Mouse (Mus musculus): ENCODE data around the gene Cfdp1. TPM values are rescaled to one million over a fixed set of nuclear protein-coding genes. Genes with fewer than 3 reads are reported as not detected.
A peak's percentile ranks its signal among the peaks of the same experiment; 100 is the strongest.

Cfdp1 gene
- polyA plus RNA-seq, 1 experiment from 2014 or later, result 203 TPM

- Histone ChIP-seq H3K9me3 (ENCODE audit: control insufficient read depth, low read length) (no peaks in the 10 kb centered on the region), H3K4me2 (ENCODE audit: low read depth, low read length) (no peak overlapping the region), H3K36me3 (ENCODE audit: control insufficient read depth, insufficient read depth, low read length) (peaks cover 65% of the 10 kb centered on the region), H3K27me3 (replicated peaks; ENCODE audit: control insufficient read depth, insufficient read depth, low read length) (no peaks in the 10 kb centered on the region), H3K27ac (replicated peaks; ENCODE audit: low read depth, low read length) (no peak overlapping the region), H3K4me1 (ENCODE audit: control insufficient read depth, insufficient read depth, low read length) (no peaks in the 10 kb centered on the region), H3K9ac (ENCODE audit: low read depth, low read length) (no peak overlapping the region), H3K4me3 (ENCODE audit: low read depth, low read length) (no peak overlapping the region)
- WGBS, result 55% methylated on average over 1 of the region's 1 CpGs
- DNase-seq (ENCODE audit: low spot score) (no peak), ATAC-seq (ENCODE audit: low read depth) (no peak)
Measured at GRCm38 (mm10) chr8:111835540-111835939, 18.6 kb downstream of the Cfdp1 start.

GRCm38 (mm10) chr8:111834011-111834410, 20.1 kb downstream of the Cfdp1 start:
- Histone ChIP-seq H3K36me3 (ENCODE audit: control insufficient read depth, insufficient read depth, low read length) (peaks cover 67% of the 10 kb centered on the region), H3K9me3 (ENCODE audit: control insufficient read depth, low read length) (no peaks in the 10 kb centered on the region), H3K27ac (replicated peaks; ENCODE audit: low read depth, low read length) (no peak overlapping the region), H3K4me1 (ENCODE audit: control insufficient read depth, insufficient read depth, low read length) (no peaks in the 10 kb centered on the region), H3K4me3 (ENCODE audit: low read depth, low read length) (no peak overlapping the region), H3K4me2 (ENCODE audit: low read depth, low read length) (no peak overlapping the region), H3K9ac (ENCODE audit: low read depth, low read length) (no peak overlapping the region), H3K27me3 (replicated peaks; ENCODE audit: control insufficient read depth, insufficient read depth, low read length) (no peaks in the 10 kb centered on the region)
- no peak for ATAC-seq (ENCODE audit: low read depth)
- WGBS, result 47% methylated on average over 6 of the region's 6 CpGs
- DNase-seq (ENCODE audit: low spot score), result no peak

DNA sequence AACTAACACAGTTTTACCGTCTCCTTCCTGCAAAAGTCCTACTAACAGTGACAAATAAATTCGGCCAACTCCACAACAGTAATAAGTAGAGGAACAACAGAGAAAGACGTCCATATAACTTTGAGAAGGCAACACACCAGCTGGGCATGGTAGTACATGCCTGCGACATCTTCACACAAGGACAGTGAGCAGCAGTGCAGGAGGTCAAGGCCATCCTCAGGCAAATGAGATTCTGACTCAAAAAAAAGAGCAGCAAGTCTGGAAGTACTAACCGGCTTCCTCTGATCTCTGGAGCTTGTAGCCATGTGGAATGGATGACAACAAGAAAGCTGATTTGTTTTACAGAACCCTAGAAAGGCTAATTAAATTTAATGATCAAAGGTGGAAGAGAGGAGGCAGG, 21.1 kb downstream of the Cfdp1 start:
- ATAC-seq (ENCODE audit: low read depth) (no peak), DNase-seq (ENCODE audit: low spot score) (no peak)
- WGBS, result 68% methylated on average over 5 of the region's 5 CpGs
- H3K4me3 ChIP-seq (ENCODE audit: low read depth, low read length), result no peak overlapping the region
- no peaks in the 10 kb centered on the region for H3K4me1 ChIP-seq (ENCODE audit: control insufficient read depth, insufficient read depth, low read length)
- H3K27me3 ChIP-seq (replicated peaks; ENCODE audit: control insufficient read depth, insufficient read depth, low read length), result no peaks in the 10 kb centered on the region
- H3K27ac ChIP-seq (replicated peaks; ENCODE audit: low read depth, low read length), result no peak overlapping the region
- H3K4me2 ChIP-seq (ENCODE audit: low read depth, low read length), result no peak overlapping the region
- H3K36me3 ChIP-seq (ENCODE audit: control insufficient read depth, insufficient read depth, low read length), result peaks cover 66% of the 10 kb centered on the region
- H3K9ac ChIP-seq (ENCODE audit: low read depth, low read length), result no peak overlapping the region
- H3K9me3 ChIP-seq (ENCODE audit: control insufficient read depth, low read length), result no peaks in the 10 kb centered on the region

GRCm38 (mm10) chr8:111831996-111832395, 22.1 kb downstream of the Cfdp1 start:
- no peaks in the 10 kb centered on the region for H3K9me3 ChIP-seq (ENCODE audit: control insufficient read depth, low read length)
- no peaks in the 10 kb centered on the region for H3K27me3 ChIP-seq (replicated peaks; ENCODE audit: control insufficient read depth, insufficient read depth, low read length)
- H3K4me3 ChIP-seq (ENCODE audit: low read depth, low read length), result no peak overlapping the region
- H3K4me1 ChIP-seq (ENCODE audit: control insufficient read depth, insufficient read depth, low read length), result no peaks in the 10 kb centered on the region
- H3K4me2 ChIP-seq (ENCODE audit: low read depth, low read length), result no peak overlapping the region
- 66% methylated on average over 4 of the region's 4 CpGs for WGBS
- H3K36me3 ChIP-seq (ENCODE audit: control insufficient read depth, insufficient read depth, low read length), result peaks cover 63% of the 10 kb centered on the region
- no peak for ATAC-seq (ENCODE audit: low read depth)
- DNase-seq (ENCODE audit: low spot score), result no peak
- no peak overlapping the region for H3K9ac ChIP-seq (ENCODE audit: low read depth, low read length)
- H3K27ac ChIP-seq (replicated peaks; ENCODE audit: low read depth, low read length), result no peak overlapping the region

DNA sequence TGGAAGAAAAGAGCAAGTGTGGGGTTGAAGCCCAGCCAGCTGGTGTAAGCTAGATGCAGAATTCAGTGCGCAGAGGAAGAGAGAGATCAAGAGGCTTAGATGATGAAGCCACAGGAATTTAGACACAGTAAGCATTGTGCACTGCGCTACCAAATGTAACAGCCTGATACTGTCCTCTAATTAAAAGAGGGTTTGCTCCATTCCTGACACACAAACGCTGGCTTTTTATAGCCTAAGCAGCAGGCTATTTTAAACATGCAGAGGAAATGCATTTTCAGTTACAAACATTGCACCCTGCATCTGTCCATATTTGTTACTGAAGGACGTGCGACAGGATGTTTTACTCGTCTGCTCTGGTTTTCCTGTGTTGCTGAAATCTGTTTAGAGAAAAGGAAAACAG, 25.5 kb downstream of the Cfdp1 start:
- 61% methylated on average over 6 of the region's 6 CpGs for WGBS
- no peak overlapping the region for H3K4me3 ChIP-seq (ENCODE audit: low read depth, low read length)
- no peak overlapping the region for H3K4me2 ChIP-seq (ENCODE audit: low read depth, low read length)
- ATAC-seq (ENCODE audit: low read depth), result peak; percentile 84; the same call in 1 of the 2 replicates
- H3K4me1 ChIP-seq (ENCODE audit: control insufficient read depth, insufficient read depth, low read length), result no peaks in the 10 kb centered on the region
- H3K9me3 ChIP-seq (ENCODE audit: control insufficient read depth, low read length), result no peaks in the 10 kb centered on the region
- no peaks in the 10 kb centered on the region for H3K27me3 ChIP-seq (replicated peaks; ENCODE audit: control insufficient read depth, insufficient read depth, low read length)
- peak; percentile 72 for DNase-seq (ENCODE audit: low spot score)
- H3K27ac ChIP-seq (replicated peaks; ENCODE audit: low read depth, low read length), result peak overlapping the region; percentile 28
- no peak overlapping the region for H3K9ac ChIP-seq (ENCODE audit: low read depth, low read length)
- peaks cover 77% of the 10 kb centered on the region for H3K36me3 ChIP-seq (ENCODE audit: control insufficient read depth, insufficient read depth, low read length)

- H3K4me2 ChIP-seq (ENCODE audit: low read depth, low read length), result no peak overlapping the region
- H3K4me3 ChIP-seq (ENCODE audit: low read depth, low read length), result no peak overlapping the region
- no peak overlapping the region for H3K27ac ChIP-seq (replicated peaks; ENCODE audit: low read depth, low read length)
- peaks cover 82% of the 10 kb centered on the region for H3K36me3 ChIP-seq (ENCODE audit: control insufficient read depth, insufficient read depth, low read length)
- DNase-seq (ENCODE audit: low spot score), result peak; percentile 33
- 70% methylated on average over 6 of the region's 6 CpGs for whole genome bisulfite sequencing
- H3K27me3 ChIP-seq (replicated peaks; ENCODE audit: control insufficient read depth, insufficient read depth, low read length), result no peaks in the 10 kb centered on the region
- H3K9ac ChIP-seq (ENCODE audit: low read depth, low read length), result no peak overlapping the region
- H3K9me3 ChIP-seq (ENCODE audit: control insufficient read depth, low read length), result no peaks in the 10 kb centered on the region
- H3K4me1 ChIP-seq (ENCODE audit: control insufficient read depth, insufficient read depth, low read length), result no peaks in the 10 kb centered on the region
- no peak for ATAC-seq (ENCODE audit: low read depth)
Measured at GRCm38 (mm10) chr8:111825219-111825618, 28.9 kb downstream of the Cfdp1 start.

- WGBS, result 95% methylated on average over 5 of the region's 5 CpGs
- no peak for DNase-seq (ENCODE audit: low spot score)
- H3K27ac ChIP-seq (replicated peaks; ENCODE audit: low read depth, low read length), result no peak overlapping the region
- H3K9ac ChIP-seq (ENCODE audit: low read depth, low read length), result no peak overlapping the region
- ATAC-seq (ENCODE audit: low read depth), result no peak
- no peak overlapping the region for H3K4me2 ChIP-seq (ENCODE audit: low read depth, low read length)
- H3K4me3 ChIP-seq (ENCODE audit: low read depth, low read length), result no peak overlapping the region
- H3K27me3 ChIP-seq (replicated peaks; ENCODE audit: control insufficient read depth, insufficient read depth, low read length), result no peaks in the 10 kb centered on the region
- H3K9me3 ChIP-seq (ENCODE audit: control insufficient read depth, low read length), result no peaks in the 10 kb centered on the region
- H3K4me1 ChIP-seq (ENCODE audit: control insufficient read depth, insufficient read depth, low read length), result no peaks in the 10 kb centered on the region
- H3K36me3 ChIP-seq (ENCODE audit: control insufficient read depth, insufficient read depth, low read length), result peaks cover 81% of the 10 kb centered on the region
Measured at GRCm38 (mm10) chr8:111824334-111824733, 29.8 kb downstream of the Cfdp1 start.

DNA sequence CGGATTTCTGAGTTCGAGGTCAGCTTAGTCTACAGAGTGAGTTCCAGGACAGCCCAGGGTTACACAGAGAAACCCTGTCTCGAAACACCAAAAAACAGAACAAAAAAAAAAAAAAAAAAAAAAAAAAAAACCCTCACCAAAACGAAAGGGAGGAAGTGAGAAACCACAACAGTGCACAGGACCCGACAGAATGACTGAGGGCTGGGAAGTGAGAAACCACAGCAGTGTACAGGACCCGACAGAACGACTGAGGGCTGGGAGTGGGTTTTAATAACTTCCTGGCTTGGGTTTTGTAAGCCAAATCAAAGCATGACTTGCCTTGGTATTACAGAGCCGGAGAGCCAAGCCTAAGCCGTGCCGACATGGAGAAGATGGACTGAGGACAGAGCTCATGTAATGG, 32.9 kb downstream of the Cfdp1 start:
- no peak for ATAC-seq (ENCODE audit: low read depth)
- no peaks in the 10 kb centered on the region for H3K9me3 ChIP-seq (ENCODE audit: control insufficient read depth, low read length)
- H3K27me3 ChIP-seq (replicated peaks; ENCODE audit: control insufficient read depth, insufficient read depth, low read length), result no peaks in the 10 kb centered on the region
- DNase-seq (ENCODE audit: low spot score), result no peak
- no peaks in the 10 kb centered on the region for H3K4me1 ChIP-seq (ENCODE audit: control insufficient read depth, insufficient read depth, low read length)
- no peak overlapping the region; the same call in 1 of the 2 replicates for H3K27ac ChIP-seq (replicated peaks; ENCODE audit: low read depth, low read length)
- H3K9ac ChIP-seq (ENCODE audit: low read depth, low read length), result no peak overlapping the region
- no peak overlapping the region for H3K4me3 ChIP-seq (ENCODE audit: low read depth, low read length)
- H3K36me3 ChIP-seq (ENCODE audit: control insufficient read depth, insufficient read depth, low read length), result peaks cover 59% of the 10 kb centered on the region
- WGBS, result 78% methylated on average over 10 of the region's 10 CpGs
- H3K4me2 ChIP-seq (ENCODE audit: low read depth, low read length), result no peak overlapping the region

DNA sequence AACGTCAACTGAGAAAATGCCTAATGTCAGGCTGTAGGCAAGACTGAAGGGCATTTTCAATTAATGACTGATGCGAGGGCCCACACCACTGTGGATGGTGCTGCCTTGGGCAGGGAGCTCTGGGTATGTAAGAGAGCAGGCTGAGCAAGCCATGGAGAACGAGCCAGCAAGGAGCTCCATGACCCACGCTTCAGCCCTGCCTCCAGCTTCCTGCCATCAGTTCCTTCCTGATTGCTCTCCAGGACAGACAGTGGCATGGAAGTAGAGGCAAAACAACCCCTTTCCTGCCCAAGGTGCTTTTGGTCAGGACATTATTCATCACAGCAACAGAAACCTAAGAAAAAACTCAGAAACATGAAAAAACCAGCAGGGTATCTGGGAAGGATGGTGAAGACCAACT, 33.4 kb downstream of the Cfdp1 start:
- H3K27ac ChIP-seq (replicated peaks; ENCODE audit: low read depth, low read length), result peak overlapping the region; percentile 39; the same call in 1 of the 2 replicates
- H3K27me3 ChIP-seq (replicated peaks; ENCODE audit: control insufficient read depth, insufficient read depth, low read length), result no peaks in the 10 kb centered on the region
- H3K9ac ChIP-seq (ENCODE audit: low read depth, low read length), result no peak overlapping the region
- peaks cover 59% of the 10 kb centered on the region for H3K36me3 ChIP-seq (ENCODE audit: control insufficient read depth, insufficient read depth, low read length)
- H3K4me1 ChIP-seq (ENCODE audit: control insufficient read depth, insufficient read depth, low read length), result no peaks in the 10 kb centered on the region
- no peak for ATAC-seq (ENCODE audit: low read depth)
- H3K4me3 ChIP-seq (ENCODE audit: low read depth, low read length), result no peak overlapping the region
- H3K4me2 ChIP-seq (ENCODE audit: low read depth, low read length), result no peak overlapping the region
- no peak for DNase-seq (ENCODE audit: low spot score)
- 85% methylated on average over 4 of the region's 4 CpGs for WGBS
- no peaks in the 10 kb centered on the region for H3K9me3 ChIP-seq (ENCODE audit: control insufficient read depth, low read length)

Measured in embryonic facial prominence, embryonic 14.5 days (tissue).